Mouse (Mus musculus) heart, adult 9 months (tissue): ENCODE results near the gene Hoxc11.

Source experiments
- DNase-seq, 2 experiments: peaks; one replicate each; pipeline ENCODE4 v3.0.0; 2022; ENCODE audit warnings: low spot score in 2 of 2

Hoxc11 gene

DNA sequence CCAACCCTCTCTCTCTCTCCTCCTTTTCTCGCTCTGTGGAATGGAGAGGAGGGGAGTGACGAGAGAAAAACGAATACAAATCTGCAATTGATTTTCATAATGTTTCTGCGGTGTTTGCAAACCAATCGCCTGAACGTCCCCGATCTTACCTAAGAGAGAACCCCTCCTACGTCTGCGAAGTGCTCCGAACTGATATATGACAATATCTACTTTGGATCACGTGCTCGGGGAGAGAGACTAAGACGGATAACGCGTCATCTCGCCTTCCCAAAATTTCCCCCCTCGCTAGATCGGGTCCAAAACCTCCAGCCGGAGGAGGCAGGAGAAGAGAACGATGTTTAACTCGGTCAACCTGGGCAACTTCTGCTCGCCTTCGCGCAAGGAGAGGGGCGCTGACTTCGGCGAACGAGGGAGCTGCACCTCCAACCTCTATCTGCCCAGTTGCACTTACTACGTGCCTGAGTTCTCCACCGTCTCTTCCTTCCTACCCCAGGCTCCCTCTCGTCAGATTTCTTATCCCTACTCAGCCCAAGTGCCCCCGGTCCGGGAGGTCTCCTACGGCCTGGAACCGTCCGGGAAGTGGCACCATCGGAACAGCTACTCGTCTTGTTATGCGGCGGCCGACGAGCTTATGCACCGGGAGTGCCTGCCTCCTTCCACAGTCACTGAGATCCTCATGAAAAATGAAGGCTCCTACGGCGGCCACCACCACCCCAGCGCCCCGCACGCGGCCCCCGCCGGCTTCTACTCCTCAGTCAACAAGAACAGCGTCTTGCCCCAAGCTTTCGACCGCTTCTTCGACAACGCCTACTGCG lies at the start of gene Hoxc11:
Gene Hoxc11 (plus strand): TSS at position 236 of the 815 bp plus-strand sequence.
- no peak for DNase-seq

DNA sequence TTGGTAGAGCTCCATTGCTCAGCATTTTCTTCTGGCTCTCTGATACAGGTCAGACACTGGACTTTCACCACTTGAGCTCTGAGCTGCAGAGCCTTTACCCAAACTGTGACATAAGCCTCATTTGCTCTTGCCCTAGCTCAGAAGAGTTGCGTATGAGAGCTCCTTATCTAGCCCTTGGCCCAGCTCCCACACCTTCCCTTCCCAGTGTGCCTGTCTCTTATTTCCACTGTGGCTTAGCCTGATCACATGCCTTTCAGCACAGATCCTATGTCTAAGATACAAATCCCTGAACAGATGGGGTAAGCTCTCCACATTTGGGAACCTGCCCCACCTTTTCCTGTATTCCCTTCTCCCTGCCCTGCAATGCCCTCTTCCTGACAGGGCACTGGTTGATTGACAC lies 49.3 kb upstream of the Hoxc11 start:
- no peak for DNase-seq

DNA sequence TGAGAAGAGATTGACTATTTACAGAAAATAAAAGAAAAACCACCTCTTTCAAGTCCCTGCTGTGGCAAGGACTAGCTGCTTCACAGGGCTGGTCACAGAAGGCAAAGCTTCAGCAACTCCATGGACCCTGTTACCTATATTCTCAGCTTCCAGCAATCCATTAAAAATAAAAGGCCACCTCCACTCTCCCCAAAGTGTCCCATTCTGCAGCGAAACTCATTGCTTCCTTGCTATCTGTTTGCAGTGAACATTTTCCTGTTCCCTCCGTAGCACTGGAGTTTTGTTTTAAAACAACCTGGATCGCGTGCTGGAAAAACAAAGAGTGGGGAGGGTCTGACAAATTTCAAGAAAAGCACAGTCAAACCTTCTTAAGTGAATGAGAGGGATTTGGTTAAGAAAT lies 44.7 kb upstream of the Hoxc11 start:
- DNase-seq = no peak

DNA sequence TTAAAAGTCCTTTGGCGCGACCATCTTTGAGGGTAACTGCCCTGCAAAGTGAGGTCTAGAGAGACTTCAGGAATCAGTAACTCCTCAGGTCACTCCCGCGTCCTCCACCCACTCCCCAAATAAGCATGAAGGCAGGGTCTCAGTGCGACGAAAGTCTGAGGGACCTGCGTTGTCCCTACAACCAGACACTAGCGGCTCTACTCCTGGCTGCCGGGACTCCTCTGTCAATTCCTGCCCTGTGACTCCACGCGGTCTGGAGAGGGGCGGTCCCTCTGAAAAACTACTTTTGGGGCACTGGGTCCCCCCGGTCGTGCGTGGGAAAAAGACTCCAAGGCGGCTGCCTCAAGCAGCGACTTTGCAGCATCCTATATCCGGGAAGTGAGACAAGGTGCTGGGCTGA lies 44.2 kb upstream of the Hoxc11 start:
- DNase-seq = no peak

DNA sequence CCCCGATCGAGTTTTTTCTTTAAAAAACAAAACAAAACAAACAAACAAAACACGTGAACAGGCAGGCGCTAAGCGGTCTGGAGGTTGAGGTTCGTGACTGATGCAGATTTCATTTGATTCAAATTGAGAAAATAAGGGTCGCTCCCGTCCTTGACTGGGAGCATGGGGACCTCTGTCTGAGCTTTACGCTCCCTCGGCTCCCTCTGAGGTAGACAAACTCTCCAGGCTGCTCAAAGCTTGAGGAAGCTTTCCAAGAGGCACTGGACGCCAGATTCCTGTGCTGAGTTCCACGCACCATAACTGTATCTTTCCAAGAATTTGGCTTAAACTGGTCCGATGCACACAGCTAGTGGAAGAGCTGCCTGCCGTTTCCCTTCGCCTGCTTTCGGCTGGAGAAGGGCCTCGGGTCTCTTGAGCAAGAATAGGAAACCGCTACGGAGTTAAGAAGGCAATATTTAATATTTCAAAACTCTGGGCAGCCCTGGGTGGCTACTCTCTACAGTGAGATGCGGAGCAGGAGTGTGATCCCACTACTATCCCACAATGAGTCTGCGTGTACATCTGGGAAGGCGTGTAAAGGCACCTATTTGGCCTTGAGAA lies 43.6 kb upstream of the Hoxc11 start:
- no peak for DNase-seq

DNA sequence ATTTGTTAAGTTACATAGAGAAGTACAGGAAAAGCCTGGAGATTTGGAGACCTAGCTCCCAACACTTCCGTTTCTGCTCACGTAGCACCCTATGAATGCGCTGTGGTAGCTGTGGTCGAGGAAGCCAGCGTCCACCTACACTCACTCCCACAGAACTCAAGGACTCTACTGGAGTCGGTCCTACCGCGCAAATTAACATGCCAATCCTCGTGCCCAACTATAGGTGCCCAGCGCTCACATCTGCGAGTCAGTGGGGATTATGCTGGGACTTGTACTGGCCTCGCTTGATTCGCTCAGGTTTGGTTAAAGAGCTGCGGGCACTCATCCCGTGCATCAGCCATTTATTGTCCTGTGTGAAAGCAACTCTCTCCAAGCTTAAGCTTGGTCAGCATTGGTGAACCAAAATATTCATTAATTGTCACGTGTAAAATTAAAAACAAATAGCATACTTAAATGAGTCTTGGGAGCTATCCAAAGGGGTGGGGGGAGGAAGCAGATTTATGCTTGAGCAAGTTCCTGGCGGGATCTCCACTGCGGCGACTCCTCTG lies 41.1 kb upstream of the Hoxc11 start:
- no peak for DNase-seq

DNA sequence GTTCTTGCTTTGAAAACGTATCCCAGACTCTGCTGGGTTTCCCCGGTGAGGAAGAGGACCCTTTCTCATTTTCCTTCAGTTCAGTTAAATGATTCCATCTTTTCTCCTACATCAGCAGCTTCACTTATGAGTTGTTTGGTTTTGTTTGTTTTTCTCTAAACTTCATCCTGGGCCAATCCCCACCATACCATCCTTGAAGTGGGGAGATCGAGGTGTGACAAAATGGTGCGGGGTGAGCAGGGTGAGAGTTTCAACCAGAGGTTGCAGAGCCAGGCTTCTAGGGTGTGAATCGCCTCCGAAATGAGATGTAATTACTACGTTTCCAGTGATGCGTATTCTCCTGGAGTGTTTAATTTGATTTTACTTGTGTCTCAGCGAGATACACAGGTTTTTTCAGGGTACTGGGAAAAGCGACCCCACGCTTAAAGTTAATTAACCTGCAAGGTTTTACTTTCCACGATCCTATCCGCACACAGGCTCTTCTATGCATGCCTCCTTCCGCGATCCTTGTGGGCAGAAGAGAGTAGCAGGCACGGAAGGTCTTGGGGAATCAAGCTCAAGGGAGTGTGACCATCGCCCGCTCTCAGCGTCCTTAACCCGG lies 36.2 kb upstream of the Hoxc11 start:
- DNase-seq = no peak

DNA sequence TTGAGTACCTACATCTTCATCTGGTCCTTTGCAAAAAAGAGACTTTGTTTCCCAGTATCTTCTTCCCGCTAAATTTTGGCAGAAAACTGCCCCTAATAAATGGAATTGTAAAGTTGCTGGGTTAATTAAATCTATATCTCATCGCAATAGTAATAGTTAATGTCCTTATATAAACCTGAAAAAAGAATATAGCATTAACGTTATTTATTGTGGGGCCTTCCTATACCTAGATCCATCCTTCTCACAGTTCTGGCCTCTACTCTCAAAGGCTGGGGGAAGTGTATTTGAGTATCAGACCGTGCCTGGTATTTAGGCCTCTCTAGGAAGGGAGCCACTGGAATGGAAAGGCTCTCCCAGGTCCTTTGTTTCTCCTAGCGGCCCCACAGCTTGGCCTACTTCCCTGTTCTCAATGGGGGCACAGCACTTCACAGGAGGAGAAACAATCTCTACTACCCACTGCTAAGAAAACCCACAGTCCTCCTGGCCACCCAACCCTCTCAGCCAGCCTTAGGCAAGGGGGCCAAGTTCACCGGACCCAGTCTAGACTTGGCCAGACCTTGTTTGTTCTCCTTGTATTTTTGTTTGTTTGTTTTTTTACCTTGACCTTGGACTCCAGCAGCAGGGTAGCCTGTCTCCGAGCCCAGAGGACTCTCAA lies 35.5 kb upstream of the Hoxc11 start:
- DNase-seq = no peak

DNA sequence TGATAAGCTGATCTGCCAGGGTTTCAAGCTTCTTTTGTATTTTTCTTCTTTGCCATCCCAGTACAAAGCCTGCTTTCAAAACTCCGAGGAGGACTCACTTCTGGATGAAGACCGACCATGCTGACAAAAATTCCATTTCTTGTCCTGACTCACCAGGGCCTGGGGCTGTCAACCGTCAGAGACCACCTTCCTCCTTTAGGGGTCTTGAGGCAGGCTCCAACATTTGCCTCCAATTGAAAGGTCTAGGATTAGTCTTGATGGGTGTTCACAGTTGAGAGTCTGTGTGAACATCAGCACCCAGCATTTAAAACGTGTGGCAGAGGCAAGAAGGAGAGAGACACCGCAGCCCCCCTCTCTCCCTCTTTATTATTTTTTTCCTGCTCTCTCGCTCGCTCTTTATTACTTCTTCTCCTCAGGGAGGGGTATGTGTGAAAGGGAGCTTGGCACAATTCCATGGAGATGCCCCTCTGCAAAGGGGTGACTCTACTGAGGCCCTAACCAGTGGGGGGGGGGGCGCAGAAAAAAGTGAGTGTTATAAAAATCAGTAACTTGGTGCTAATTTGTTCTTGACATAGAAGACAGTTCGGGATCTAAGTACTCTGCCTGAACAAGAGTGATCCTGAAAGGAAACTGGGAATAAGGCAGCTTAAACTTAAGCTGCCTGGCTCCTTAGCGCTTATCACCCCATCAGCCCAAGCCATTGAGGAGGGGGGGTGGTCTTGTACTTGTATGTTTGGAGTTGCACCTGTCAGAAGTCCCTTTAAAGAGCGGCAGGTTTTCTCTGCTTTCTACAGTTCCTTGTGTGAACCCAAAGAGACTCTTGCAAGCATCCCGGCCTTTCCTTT lies 34.7 kb upstream of the Hoxc11 start:
- no peak for DNase-seq

DNA sequence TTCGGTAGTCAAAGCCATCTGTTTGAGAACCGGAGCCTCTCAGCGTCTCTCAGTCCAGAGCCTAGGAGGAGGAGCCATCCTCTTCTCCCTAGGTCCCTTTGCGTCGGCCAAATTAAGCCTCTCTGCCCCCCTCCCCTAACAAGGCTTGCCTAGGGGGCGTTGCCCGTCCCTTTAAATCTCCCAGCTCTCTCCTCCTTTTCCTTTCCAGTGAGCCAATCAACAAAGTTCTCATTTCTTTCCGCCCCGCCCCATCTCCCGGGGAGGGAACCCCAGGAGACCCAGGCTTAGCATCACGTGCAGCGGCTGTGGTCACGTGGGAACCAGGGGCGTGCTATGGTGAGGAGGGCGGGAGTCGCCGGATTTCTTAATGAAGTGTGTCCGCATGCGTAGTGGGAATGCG lies 33.6 kb upstream of the Hoxc11 start:
- DNase-seq = peak; percentile 29 to 39

DNA sequence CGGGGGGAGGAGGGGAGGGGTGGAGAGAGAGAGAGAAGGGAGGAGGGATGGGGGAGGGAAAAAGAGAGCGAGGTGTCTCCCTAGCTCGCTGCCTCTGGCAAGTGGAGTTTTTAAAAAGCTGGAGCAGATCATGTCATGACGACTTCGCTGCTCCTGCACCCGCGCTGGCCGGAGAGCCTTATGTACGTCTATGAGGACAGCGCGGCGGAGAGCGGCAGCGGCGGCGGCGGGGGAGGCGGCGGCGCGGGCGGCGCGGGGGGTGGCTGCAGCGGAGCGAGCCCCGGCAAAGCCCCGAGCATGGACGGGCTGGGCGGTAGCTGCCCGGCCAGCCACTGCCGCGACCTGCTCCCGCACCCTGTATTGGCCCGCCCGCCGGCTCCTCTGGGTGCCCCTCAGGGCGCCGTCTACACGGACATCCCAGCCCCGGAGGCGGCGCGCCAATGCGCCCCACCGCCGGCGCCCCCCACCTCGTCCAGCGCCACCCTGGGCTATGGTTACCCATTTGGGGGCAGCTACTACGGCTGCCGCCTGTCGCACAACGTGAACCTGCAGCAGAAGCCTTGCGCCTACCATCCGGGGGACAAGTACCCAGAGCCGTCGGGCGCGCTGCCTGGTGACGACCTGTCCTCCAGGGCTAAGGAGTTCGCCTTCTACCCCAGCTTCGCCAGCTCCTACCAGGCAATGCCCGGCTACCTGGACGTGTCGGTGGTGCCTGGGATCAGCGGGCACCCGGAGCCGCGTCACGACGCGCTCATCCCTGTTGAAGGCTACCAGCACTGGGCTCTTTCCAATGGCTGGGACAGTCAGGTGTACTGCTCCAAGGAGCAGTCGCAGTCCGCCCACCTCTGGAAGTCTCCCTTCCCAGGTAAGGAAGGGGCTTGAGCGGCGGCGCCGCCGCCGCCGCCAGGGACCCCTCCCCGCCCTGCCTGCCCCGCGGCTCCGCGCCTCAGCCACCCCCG lies 32.9 kb upstream of the Hoxc11 start, which contains the start of gene Hoxc13:
Gene Hoxc13 (plus strand): TSS at position 51 of the 959 bp plus-strand sequence.
- no peak for DNase-seq

DNA sequence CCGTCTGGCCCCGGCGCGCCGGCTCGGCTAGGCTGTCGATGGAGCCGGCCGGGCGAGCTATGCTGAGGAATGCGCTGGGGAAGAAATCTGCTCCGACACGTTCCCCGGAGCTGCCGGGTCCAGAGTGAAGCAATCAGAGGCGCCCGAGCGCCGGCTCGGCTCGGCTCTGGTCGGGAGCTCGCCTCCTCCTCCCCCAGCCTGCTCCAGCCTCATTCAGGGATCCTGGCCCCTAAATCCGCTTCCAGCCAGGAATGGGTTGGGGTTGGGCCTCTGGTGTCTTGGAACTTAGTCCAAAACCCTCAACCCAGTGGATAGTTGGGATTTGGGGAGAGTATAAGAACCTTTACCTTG lies 32.2 kb upstream of the Hoxc11 start:
- no peak for DNase-seq

DNA sequence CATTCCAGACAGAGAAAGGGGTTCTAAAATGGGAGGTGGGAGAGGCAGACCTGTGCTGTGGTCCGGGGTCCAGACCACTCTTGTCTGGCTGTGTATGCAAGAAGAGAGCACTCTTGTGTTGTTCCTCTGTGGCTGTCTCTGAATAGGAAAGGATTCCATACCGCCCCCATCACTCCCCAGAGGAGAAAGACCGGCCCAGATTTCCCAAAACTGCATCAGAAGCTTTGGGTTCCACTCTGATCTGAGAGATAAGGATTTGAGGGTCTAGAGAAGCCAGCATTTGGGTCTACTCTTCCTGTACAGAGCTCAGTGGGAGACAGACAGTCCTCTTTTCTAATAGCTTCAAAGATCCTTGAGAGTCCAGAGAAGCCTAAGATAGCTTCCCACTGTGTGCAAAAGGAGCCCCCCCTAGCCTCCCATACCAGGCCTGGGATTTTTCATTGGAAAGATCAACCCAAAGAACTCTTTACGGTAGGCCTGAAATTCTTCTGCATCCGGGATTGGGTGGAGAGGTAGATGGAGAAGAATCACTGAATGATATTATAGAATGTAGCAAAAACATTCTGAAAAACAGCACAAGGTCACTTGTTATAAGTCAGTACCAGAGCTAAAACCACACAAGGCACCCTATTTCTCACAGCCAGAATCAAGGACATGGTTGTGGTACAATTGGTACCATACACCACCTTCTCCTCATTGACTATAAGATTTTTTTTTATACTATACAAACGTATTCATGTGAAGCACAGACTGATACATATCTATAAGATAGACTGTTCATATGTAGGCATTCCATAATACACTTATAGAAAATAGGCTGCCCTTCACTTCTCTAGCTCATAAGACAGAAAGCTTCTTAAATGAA lies 31.4 kb upstream of the Hoxc11 start:
- DNase-seq = no peak

DNA sequence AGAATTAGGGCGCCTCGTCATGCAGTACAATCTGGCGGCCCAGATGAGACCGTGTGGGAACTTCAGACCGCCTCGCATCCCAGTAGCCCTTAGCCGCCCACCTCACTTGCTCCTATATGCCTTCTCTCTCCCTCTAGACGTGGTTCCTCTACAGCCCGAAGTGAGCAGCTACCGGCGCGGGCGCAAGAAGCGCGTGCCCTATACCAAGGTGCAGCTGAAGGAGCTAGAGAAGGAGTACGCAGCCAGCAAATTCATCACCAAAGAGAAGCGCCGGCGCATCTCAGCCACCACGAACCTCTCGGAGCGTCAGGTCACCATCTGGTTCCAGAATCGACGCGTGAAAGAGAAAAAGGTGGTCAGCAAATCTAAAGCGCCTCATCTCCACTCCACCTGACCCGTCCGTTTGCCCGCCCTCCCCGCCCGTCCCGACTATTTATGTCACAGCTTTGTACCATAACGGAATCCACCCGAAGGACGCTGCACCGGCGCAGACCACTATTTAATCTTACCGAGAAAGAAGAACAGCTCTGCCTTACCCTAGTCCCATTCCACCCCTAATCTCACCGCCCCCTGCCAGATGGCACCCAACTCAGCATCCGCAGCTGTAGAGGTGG lies 27.1 kb upstream of the Hoxc11 start:
- no peak for DNase-seq

DNA sequence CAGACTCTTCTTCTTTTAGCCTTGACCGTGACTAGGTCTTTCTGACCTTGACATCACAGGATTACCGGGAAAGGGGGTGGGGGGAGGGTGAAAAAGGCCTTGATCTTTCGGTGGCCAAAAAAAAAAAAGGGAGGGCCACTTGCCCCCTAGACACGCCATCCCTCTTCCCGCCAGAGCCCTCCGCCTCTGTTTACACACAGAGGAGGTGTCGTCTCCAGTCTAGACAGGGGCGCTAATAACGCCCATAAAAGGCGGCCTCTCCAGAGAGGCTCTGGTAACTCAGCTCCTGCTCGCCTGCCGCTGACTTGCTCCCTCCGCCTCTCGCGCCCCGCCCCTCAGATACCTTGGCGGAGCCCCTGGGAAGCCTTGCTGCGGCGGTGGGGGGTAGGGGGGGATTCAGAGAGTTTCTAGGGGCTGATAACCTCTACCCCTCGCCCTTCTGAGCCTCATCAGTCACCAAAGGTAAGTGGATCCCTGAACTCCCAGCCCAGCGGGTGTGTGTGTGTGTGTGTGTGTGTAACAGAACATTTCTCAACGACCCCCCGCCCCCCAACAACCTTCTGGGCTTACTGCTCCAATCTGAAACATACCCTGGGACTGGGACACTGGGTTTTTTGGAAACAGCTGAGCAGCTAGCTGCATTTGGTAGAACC lies 22.4 kb upstream of the Hoxc11 start:
- DNase-seq = no peak

DNA sequence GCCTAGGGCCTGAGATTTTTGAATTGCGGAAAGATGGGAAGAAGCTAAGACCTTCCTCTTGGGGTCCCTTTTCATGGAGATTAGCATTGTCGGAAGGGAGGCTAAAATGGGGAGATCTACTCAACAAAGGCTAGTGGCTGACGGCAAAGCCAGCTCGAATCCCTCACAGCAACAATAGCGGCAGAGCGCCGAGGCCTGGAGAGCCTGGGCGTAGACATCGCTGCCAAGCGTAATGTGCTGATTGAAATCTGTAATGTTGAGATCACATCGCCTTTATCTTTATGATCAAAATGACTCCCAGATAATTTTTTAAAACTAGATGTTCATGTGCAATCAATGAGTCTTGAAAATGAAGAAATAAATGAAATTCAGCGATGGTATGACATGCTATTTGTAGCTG lies 19.8 kb upstream of the Hoxc11 start:
- no peak for DNase-seq

DNA sequence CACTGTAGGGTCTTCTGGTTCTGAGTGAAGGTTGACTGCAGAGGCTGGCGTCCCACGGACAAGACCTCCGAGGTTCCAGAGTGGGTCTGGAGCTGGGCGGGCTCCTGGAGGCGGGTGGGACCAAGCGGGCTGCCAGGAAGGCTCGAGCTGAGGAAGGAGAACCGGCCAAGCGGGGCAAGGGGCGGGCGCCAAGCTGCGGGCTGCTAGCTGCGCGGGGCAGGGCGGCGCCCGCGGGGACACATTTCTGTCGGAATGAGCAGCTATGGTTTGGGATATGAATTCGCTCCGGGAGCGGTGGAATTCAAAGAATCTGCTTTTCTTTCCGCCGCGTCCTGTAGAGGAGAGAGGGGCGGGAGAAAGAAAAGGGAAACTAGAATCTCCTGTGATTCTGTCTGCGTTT lies 19.3 kb upstream of the Hoxc11 start:
- no peak for DNase-seq

DNA sequence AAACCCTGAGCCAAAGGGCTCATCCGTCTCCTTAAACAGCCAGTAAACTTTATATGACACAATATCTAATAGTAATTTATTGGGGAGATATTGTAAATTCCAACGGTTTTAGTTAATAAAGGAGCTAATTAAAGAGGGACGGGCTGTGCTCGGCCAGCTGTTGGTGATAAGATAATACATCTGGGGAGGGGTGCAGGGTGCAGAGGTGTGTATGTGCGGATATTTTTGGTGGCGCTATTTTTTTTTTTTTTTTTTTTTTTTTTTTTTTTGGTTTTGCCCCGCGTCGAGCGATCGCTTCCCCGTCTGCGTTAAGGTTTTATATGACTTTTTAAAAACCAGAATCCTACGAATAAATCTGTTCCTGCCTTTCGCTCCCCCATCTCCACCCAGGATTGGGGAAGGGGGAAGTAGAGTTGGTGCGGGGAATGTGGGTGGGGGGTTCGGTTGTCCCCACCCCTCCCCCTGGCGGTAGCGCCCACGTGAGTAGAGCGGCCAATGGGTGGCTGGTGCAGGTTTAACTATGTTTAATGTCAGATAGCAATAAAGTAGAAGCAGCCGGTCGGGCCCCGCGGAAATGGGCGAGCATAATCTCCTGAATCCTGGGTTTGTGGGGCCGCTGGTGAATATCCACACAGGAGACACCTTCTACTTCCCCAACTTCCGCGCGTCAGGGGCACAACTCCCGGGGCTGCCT lies 17.8 kb upstream of the Hoxc11 start, which contains the start of gene Hoxc12:
Gene Hoxc12 (plus strand): TSS at position 479 of the 694 bp plus-strand sequence.
- no peak for DNase-seq
